Mouse (Mus musculus) heart, embryonic 11.5 days (tissue): ENCODE results near the gene Hoxb1. TPM values are rescaled to one million over a fixed set of nuclear protein-coding genes. Genes with fewer than 3 reads are reported as not detected.
A peak's percentile ranks its signal among the peaks of the same experiment; 100 is the strongest.

Experiments used
- ATAC-seq: fragments of 200-750 bp; cut with Nextera tagmentation; replicated peaks from 2 replicates; pipeline ENCODE4 v1.8.0; 2017; ENCODE audit warnings: moderate library complexity; ENCODE audit not compliant: insufficient number of reproducible peaks, low FRiP score, low TSS enrichment
- H3K27ac ChIP-seq: fragments of 300-500 bp; sonication (generic); 2 replicates; pipeline ENCODE4 v1.5.1; 2014; ENCODE audit warnings: mild to moderate bottlenecking, low read depth, low read length
- H3K27me3 ChIP-seq: fragments of 300-500 bp; sonication (generic); 2 replicates; pipeline ENCODE4 v1.6.1; 2014; ENCODE audit warnings: mild to moderate bottlenecking, low read length, mixed read lengths; ENCODE audit not compliant: control insufficient read depth, insufficient read depth
- H3K36me3 ChIP-seq: fragments of 300-500 bp; sonication (generic); 2 replicates; pipeline ENCODE4 v1.6.1; 2014; ENCODE audit warnings: mild to moderate bottlenecking, low read length, moderate library complexity, mixed read lengths; ENCODE audit not compliant: control insufficient read depth, insufficient read depth
- H3K4me1 ChIP-seq: fragments of 300-500 bp; sonication (generic); 2 replicates; pipeline ENCODE4 v1.6.1; 2014; ENCODE audit warnings: low read length; ENCODE audit not compliant: control insufficient read depth, insufficient read depth
- H3K4me2 ChIP-seq: fragments of 300-500 bp; sonication (generic); 2 replicates; pipeline ENCODE4 v1.6.1; 2014; ENCODE audit warnings: mild to moderate bottlenecking, moderate library complexity
- H3K4me3 ChIP-seq: fragments of 300-500 bp; sonication (generic); 2 replicates; pipeline ENCODE4 v1.5.1; 2014; ENCODE audit warnings: low read depth, low read length
- H3K9ac ChIP-seq: fragments of 300-500 bp; sonication (generic); 2 replicates; pipeline ENCODE4 v1.6.1; 2014; ENCODE audit warnings: mild to moderate bottlenecking, low read depth, low read length, moderate library complexity
- H3K9me3 ChIP-seq: fragments of 300-500 bp; sonication (generic); replicated peaks from 2 replicates; pipeline ENCODE4 v1.6.1; 2016; ENCODE audit warnings: low read length; ENCODE audit not compliant: control insufficient read depth
- WGBS: fragments of 180-500 bp; shearing (Covaris S2); extraction: QIAGEN DNeasy Blood & Tissue Kit; methylation state at CpG from one replicate; pipeline ENCODE4 v1.1.7; 2014; ENCODE audit not compliant: insufficient replicate concordance; 5-methylcytosine and 5-hydroxymethylcytosine counted together
- polyA plus RNA-seq: library from polyadenylated mRNA; unstranded; fragments of >200 nt; fragmentation: Nextera tagmentation; extraction: Ambion mirVana; gene quantifications from 2 replicates; pipeline ENCODE4 v1.2.1, GENCODE M21; 2014

Gene Hoxb1
- polyA plus RNA-seq, 1 experiment from 2014 or later = 0.19 TPM

GRCm38 (mm10) chr11:96344878-96345159 lies 20.7 kb upstream of the Hoxb1 start:
- no peak for ATAC-seq
- 24% methylated on average over 5 of the region's 6 CpGs for WGBS
- Histone ChIP-seq H3K9ac (peak overlapping the region; percentile 22; the same call in 1 of the 2 replicates), H3K27me3 (peaks cover 92% of the 10 kb centered on the region), H3K36me3 (no peaks in the 10 kb centered on the region), H3K27ac (peak overlapping the region; percentile 29; the same call in 1 of the 2 replicates), H3K4me3 (0 out of 2 replicates have a peak overlapping the region, but pooled peaks have one; percentile 2), H3K4me2 (peak overlapping the region; percentile 76), H3K9me3 (no peaks in the 10 kb centered on the region), H3K4me1 (peaks cover 11% of the 10 kb centered on the region)

GRCm38 (mm10) chr11:96345220-96345892 lies 20.2 kb upstream of the Hoxb1 start:
- no peaks in the 10 kb centered on the region for H3K9me3 ChIP-seq
- peak overlapping the region; percentile 41; the same call in 1 of the 2 replicates for H3K27ac ChIP-seq
- H3K4me2 ChIP-seq = peak overlapping the region; percentile 76
- H3K27me3 ChIP-seq = peaks cover 91% of the 10 kb centered on the region
- peaks cover 14% of the 10 kb centered on the region for H3K4me1 ChIP-seq
- peak overlapping the region; percentile 52; the same call in 1 of the 2 replicates for H3K9ac ChIP-seq
- no peak for ATAC-seq
- no peaks in the 10 kb centered on the region for H3K36me3 ChIP-seq
- peak overlapping the region; percentile 45 for H3K4me3 ChIP-seq
- WGBS = 4% methylated on average over 39 of the region's 56 CpGs

- H3K27ac ChIP-seq = peak overlapping the region; percentile 41; the same call in 1 of the 2 replicates
- H3K9ac ChIP-seq = peak overlapping the region; percentile 52; the same call in 1 of the 2 replicates
- peaks cover 92% of the 10 kb centered on the region for H3K27me3 ChIP-seq
- 4% methylated on average over 44 of the region's 45 CpGs for WGBS
- H3K4me3 ChIP-seq = peak overlapping the region; percentile 45
- H3K4me2 ChIP-seq = peak overlapping the region; percentile 76
- H3K9me3 ChIP-seq = no peaks in the 10 kb centered on the region
- no peaks in the 10 kb centered on the region for H3K36me3 ChIP-seq
- no peak for ATAC-seq
- H3K4me1 ChIP-seq = peaks cover 14% of the 10 kb centered on the region
Observed at GRCm38 (mm10) chr11:96345893-96346806, 19.4 kb upstream of the Hoxb1 start.

GRCm38 (mm10) chr11:96346916-96347520 lies 18.5 kb upstream of the Hoxb1 start:
- Histone ChIP-seq H3K9me3 (no peaks in the 10 kb centered on the region), H3K27ac (no peak overlapping the region), H3K36me3 (no peaks in the 10 kb centered on the region), H3K9ac (no peak overlapping the region), H3K27me3 (peaks cover 93% of the 10 kb centered on the region), H3K4me2 (no peak overlapping the region), H3K4me3 (no peak overlapping the region), H3K4me1 (peaks cover 14% of the 10 kb centered on the region)
- no peak for ATAC-seq
- 53% methylated on average over 5 of the region's 5 CpGs for WGBS

GRCm38 (mm10) chr11:96347717-96348116 lies 17.8 kb upstream of the Hoxb1 start:
- no peak overlapping the region for H3K9ac ChIP-seq
- no peaks in the 10 kb centered on the region for H3K9me3 ChIP-seq
- no peaks in the 10 kb centered on the region for H3K36me3 ChIP-seq
- no peak for ATAC-seq
- H3K4me3 ChIP-seq = peak overlapping the region; percentile 14; the same call in 1 of the 2 replicates
- peak overlapping the region; percentile 50 for H3K27ac ChIP-seq
- peak overlapping the region; percentile 55; the same call in 1 of the 2 replicates for H3K4me2 ChIP-seq
- WGBS = 25% methylated on average over 4 of the region's 4 CpGs
- peaks cover 16% of the 10 kb centered on the region for H3K4me1 ChIP-seq
- peaks cover 91% of the 10 kb centered on the region for H3K27me3 ChIP-seq

- Histone ChIP-seq H3K36me3 (no peaks in the 10 kb centered on the region), H3K27ac (peak overlapping the region; percentile 50), H3K9me3 (no peaks in the 10 kb centered on the region), H3K4me1 (peaks cover 22% of the 10 kb centered on the region), H3K4me3 (peak overlapping the region; percentile 14; the same call in 1 of the 2 replicates), H3K9ac (0 out of 2 replicates have a peak overlapping the region, but pooled peaks have one; percentile 22), H3K27me3 (peaks cover 91% of the 10 kb centered on the region), H3K4me2 (peak overlapping the region; percentile 55)
- WGBS = 11% methylated on average over 21 of the region's 21 CpGs
- ATAC-seq = no peak
Observed at GRCm38 (mm10) chr11:96348141-96348928, 17.2 kb upstream of the Hoxb1 start.

- H3K27ac ChIP-seq = no peak overlapping the region
- peaks cover 22% of the 10 kb centered on the region for H3K4me1 ChIP-seq
- no peak overlapping the region for H3K9ac ChIP-seq
- H3K9me3 ChIP-seq = no peaks in the 10 kb centered on the region
- no peak for ATAC-seq
- peak overlapping the region; percentile 55; the same call in 1 of the 2 replicates for H3K4me2 ChIP-seq
- H3K4me3 ChIP-seq = 0 out of 2 replicates have a peak overlapping the region, but pooled peaks have one; percentile 14
- peaks cover 86% of the 10 kb centered on the region for H3K27me3 ChIP-seq
- no peaks in the 10 kb centered on the region for H3K36me3 ChIP-seq
- WGBS = 34% methylated on average over 3 of the region's 3 CpGs
Observed at GRCm38 (mm10) chr11:96348988-96349387, 16.6 kb upstream of the Hoxb1 start.
